Mouse (Mus musculus) heart, embryonic 10.5 days (tissue): ENCODE data around the gene Mrpl14. TPM values are rescaled to one million over a fixed set of nuclear protein-coding genes. Genes with fewer than 3 reads are reported as not detected.

ENCODE experiments used
- polyA plus RNA-seq: library from polyadenylated mRNA; unstranded; fragments of >200 nt; fragmentation: Nextera tagmentation; extraction: Ambion mirVana; gene quantifications from 2 replicates; pipeline ENCODE4 v1.2.1, GENCODE M21; 2016

Mrpl14 gene
- polyA plus RNA-seq, 1 experiment from 2014 or later, result 163 TPM

Other genes starting within 250 kb of the Mrpl14 start
- 0.34 and 0.57 TPM in 2 replicates for gene Spats1, start 210.9 kb upstream of the Mrpl14 start, polyA plus RNA-seq
- gene Aars2, start 179.5 kb upstream of the Mrpl14 start, polyA plus RNA-seq, result 28.7 and 30.9 TPM in 2 replicates
- 0.36 and 0.80 TPM in 2 replicates for gene Tcte1, start 162.9 kb upstream of the Mrpl14 start, polyA plus RNA-seq
- gene Tmem151b, start 136.6 kb upstream of the Mrpl14 start, polyA plus RNA-seq, result 0.84 and 1.7 TPM in 2 replicates
- 2.8 and 3.7 TPM in 2 replicates for gene Nfkbie, start 130.6 kb upstream of the Mrpl14 start, polyA plus RNA-seq
- gene Slc35b2, start 122.4 kb upstream of the Mrpl14 start, polyA plus RNA-seq, result 107 and 118 TPM in 2 replicates
- gene Hsp90ab1, start 113.1 kb upstream of the Mrpl14 start, polyA plus RNA-seq, result 1,633 and 1,893 TPM in 2 replicates
- gene Slc29a1, start 86.7 kb upstream of the Mrpl14 start, polyA plus RNA-seq, result 75.0 and 75.1 TPM in 2 replicates
- gene Mymx, start 84.2 kb upstream of the Mrpl14 start, polyA plus RNA-seq, result 0.31 and 0.41 TPM in 2 replicates
- 0.51 and 0.95 TPM in 2 replicates for gene Capn11, start 27.0 kb upstream of the Mrpl14 start, polyA plus RNA-seq
- gene Tmem63b, start 583 bp downstream of the Mrpl14 start, polyA plus RNA-seq, result 42.2 and 43.5 TPM in 2 replicates
- gene 1600014C23Rik, start 47.5 kb downstream of the Mrpl14 start, polyA plus RNA-seq, result 0.62 TPM in 1 of 2 replicates, not detected in the other